Mouse (Mus musculus) urinary bladder, postnatal 0 days (tissue): ENCODE data around the gene Kif21a. TPM values are rescaled to one million over a fixed set of nuclear protein-coding genes. Genes with fewer than 3 reads are reported as not detected.

Experiments used
- polyA plus RNA-seq: library from polyadenylated mRNA; unstranded; fragments of >200 nt; fragmentation: Nextera tagmentation; extraction: Ambion mirVana; gene quantifications from 2 replicates; pipeline ENCODE4 v1.2.1, GENCODE M21; 2015

Kif21a gene
- polyA plus RNA-seq = 3.4 and 3.8 TPM in 2 replicates

DNA sequence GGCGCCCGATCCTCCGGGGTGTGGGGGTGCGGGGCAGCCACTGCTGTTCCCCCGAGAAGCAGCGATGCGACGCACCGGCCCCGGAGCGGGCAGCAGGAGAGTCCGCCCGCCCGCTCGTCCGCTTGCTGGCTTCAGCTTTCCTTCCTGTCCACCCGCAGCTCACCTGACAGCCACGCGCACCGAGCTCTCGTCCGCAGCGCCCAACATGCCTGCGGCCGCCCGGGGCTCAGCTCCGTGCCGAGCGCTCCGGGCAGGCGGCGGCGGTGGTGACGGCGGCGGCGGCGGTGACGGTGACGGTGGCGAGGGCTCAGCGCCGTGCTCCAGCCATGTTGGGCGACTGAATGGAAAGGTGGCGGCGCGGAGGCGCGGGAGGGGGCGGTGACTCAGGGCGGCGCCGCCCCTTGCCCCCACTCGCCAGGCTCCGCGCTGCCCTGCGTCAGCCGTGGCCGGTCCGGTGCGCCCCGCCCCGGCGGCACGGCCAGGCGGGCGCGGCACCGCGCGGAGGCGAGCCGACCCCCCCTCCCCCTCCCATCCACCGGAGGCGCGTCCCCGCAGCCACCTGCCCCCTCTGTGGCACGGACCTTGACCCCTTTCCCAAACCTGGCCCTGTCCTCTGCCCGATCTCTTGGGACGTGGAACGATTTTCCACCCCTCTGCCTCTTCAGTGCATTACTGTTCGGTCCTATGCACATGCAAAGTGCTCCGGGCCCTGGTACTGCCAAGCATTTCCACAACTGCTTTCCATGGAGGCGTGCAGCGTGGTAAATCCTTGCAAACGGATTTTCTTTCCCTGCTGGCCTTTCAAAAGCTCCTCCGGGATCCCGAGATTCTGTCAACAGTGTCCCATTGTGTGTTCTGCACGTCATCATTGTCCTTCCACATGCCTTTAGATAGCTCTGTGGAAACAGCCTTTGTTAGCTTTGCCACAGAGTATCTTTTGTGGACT, at the start of gene Kif21a:
Gene Kif21a, minus strand, starts transcription at position 453 of the 946 bp plus-strand sequence.

Other genes starting within 250 kb of the Kif21a start
- 0.72 and 1.6 TPM in 2 replicates for gene Abcd2, start 141.9 kb upstream of the Kif21a start, polyA plus RNA-seq
- gene CN725425, start 149.5 kb upstream of the Kif21a start, polyA plus RNA-seq = not detected in 2 replicates